Mouse (Mus musculus): ENCODE data around the gene Dpf2. TPM values are rescaled to one million over a fixed set of nuclear protein-coding genes. Genes with fewer than 3 reads are reported as not detected.

Gene Dpf2
- polyA plus RNA-seq (2012; ENCODE audit: insufficient read depth, insufficient read length, missing spikeins), result 22.6 and 36.6 TPM in 2 replicates

DNA sequence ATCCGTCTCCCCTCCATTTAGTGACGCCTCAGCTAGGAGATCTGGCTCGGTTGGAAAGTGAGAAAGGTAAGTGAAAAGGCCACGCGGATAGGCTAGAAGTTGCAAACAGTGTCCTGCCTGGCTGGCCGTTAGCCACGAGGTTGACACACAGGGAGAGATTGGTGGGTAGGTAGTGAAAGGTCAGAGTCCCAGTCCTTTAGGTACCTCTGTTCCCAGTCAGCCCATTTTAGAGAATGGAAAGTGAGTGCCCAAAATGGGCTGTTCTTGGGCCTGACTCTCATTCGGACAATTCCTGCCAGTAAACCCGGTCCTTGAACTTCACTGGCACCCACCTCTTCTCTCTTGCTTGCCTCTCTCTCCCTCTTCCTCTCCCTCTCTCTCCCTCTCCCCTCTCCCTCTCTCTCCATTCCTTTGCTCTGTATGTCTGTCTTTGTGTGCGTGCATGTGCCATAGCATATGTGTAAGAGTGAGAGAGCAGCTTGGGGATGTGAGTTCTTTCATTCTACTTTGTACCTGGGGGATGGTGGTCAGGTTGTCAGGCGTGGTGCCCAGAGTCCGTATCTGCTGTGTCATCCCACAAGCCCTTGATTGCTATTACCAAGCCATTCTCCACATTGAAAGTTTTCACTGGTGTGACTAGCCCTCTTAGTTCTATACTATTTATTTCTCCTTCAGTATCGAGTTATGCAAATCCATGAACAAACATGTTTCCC is at the start of gene Dpf2:
Gene Dpf2 (minus strand): TSS at position 4 of the 713 bp plus-strand sequence.
- H3K4me3 ChIP-seq (ENCODE audit: insufficient read depth, low read depth, low read length), result peak within 1 kb of the TSS; percentile 79
- peak within 1 kb of the TSS; percentile 85 for H3K27ac ChIP-seq (replicated peaks; ENCODE audit: low read depth, low read length)
- H3K4me1 ChIP-seq (ENCODE audit: control insufficient read depth, insufficient read depth, insufficient read length, low read length), result peaks cover 8% of the 10 kb centered on the region; the same call in 1 of the 2 replicates

DNA sequence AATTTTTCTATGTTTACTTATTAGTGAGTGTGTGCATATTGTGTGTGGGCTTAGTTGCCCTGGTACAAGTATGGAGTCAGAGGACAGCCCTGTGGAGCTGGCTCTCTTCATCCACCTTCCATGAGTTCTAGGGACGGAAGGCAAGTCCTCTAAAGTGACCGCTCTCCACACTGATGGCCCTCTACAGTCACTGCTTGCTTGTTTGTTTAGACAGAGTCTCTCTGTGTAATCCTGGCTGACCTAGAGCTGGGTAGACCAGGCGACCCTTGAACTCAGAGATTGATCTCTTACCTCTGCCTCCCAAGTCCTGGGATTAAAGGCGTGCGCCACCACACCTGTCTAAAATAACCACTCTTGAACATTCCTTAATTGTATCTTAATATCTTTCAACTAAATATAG is 44.6 kb upstream of the Dpf2 start:
- H3K27ac ChIP-seq (replicated peaks; ENCODE audit: low read depth, low read length), result no peak overlapping the region
- H3K4me1 ChIP-seq (ENCODE audit: control insufficient read depth, insufficient read depth, insufficient read length, low read length), result peaks cover 31% of the 10 kb centered on the region
- no peak overlapping the region for H3K4me3 ChIP-seq (ENCODE audit: insufficient read depth, low read depth, low read length)

DNA sequence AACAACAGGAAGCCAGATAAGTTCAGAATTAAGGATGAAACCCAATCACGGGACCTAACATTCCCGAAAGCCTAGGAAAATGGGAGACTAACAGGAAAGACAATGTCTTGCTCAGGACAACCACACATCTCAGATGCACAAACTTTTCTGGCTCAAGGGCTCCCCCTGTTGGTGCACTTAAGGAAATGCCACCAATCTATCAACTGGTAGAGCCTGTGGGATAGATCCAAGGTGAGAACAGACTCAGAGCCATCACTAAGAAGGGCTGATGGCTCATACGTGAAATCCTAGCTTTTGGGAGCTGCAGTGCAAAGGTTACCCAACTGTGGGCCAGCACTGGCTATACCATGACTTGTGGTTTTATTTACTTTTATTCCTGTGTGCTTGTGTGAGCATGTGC is 43.9 kb upstream of the Dpf2 start:
- H3K4me1 ChIP-seq (ENCODE audit: control insufficient read depth, insufficient read depth, insufficient read length, low read length), result peaks cover 31% of the 10 kb centered on the region
- H3K4me3 ChIP-seq (ENCODE audit: insufficient read depth, low read depth, low read length), result 0 out of 2 replicates have a peak overlapping the region, but pooled peaks have one; percentile 50
- peak overlapping the region; percentile 97 for H3K27ac ChIP-seq (replicated peaks; ENCODE audit: low read depth, low read length)

DNA sequence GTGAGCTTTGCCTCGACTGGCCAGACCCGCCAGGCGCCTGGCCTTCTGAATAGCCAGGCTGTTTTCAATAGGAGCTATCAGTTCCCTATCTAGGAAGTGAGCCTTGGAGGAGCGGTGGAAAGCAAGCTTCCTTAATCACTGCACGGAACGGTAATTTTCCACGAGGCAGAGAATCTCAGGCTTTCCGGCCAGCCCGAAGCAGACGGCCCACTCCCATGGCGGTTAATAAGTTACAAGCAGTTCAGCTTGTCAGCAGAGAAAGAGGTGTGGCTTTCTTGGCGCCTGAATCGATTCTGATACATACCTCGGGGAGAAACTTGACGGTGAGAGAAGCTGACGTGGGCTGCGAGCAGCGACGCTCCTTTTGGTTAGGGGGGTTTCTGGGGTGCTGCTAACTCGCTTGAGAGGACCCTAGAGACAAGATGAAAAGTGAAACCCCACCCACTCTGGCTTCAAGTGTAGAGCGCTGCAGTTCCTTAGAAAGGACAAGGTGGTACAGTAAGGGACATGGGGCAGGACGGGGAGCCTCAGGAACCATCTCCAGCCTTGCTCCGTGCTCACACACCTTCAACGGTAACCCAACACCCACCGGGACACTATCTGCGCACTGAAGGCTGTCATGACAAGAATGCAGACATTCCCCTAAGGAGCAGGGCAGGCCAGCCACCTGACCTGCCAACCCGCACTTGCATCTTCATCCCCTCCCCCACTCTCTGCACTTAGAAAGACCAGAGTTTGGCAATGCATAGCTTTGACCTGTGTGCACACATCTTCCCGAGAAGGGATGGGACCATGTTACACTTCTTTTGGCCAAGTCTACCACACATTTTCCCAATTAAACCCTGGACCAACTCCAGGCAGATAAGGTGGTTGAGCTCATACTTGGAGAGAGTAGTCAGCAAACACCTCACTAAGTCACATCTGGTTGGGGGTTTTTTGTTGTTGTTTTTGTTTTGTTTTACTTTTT is 43.2 kb upstream of the Dpf2 start:
- Histone ChIP-seq H3K4me1 (ENCODE audit: control insufficient read depth, insufficient read depth, insufficient read length, low read length) (peaks cover 31% of the 10 kb centered on the region), H3K4me3 (ENCODE audit: insufficient read depth, low read depth, low read length) (peak overlapping the region; percentile 50), H3K27ac (replicated peaks; ENCODE audit: low read depth, low read length) (peak overlapping the region; percentile 97)

DNA sequence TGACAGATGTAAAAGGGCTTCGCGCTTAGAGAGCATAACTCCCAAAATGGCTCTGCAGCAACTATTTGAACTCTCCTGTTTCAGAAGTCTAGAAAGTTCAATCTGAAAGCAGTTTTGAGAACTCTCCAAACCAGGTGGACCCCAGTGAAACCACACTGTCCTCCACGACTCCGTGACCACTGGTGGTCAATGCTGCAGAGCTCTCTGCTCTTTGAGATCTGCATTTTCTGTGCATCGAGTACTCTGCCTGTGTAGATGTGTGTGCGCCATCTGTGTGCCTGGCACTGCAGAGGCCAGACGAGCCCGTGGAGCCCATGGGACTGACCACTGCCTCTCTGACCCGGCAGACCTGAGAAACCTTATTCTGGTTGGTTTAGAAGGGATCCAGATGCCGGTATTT is 42.1 kb upstream of the Dpf2 start:
- peak overlapping the region; percentile 97 for H3K27ac ChIP-seq (replicated peaks; ENCODE audit: low read depth, low read length)

DNA sequence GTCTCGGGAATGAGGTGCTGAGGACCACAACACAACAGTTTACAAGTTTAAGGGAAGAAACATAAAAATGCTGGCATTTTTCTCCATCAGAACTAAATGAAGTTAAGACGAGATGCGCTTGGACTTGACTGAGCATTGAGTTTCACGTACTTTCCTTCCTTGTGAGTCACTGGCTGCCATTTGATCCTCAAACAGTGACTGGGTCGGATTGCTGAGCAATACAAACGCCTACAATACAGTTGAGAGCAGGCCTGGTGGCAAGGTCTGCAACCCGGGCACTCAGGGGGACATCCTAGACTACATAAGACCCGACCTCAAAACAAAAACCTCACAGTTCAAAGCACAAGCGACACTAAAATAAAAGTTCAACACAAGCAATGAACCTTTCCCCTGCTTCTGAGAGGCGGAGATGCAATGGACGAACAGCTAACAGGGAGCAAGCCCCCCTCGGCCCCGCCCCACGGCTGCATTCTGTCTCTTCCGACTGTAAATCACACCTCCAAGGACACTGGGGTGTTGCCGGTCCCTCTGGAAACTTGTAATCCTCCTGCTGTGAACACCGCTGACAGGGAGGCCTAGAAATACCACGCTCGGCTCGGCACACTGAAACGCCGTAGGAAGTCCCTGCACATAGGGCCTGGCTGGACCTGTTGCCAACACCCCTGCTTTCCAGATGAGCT is 41.4 kb upstream of the Dpf2 start:
- H3K27ac ChIP-seq (replicated peaks; ENCODE audit: low read depth, low read length), result peak overlapping the region; percentile 97

More for the DNA sequence above, 42.1 kb upstream of the Dpf2 start:
- H3K4me1 ChIP-seq (ENCODE audit: control insufficient read depth, insufficient read depth, insufficient read length, low read length), result peaks cover 34% of the 10 kb centered on the region
- peak overlapping the region; percentile 2; the same call in 1 of the 2 replicates for H3K4me3 ChIP-seq (ENCODE audit: insufficient read depth, low read depth, low read length)

DNA sequence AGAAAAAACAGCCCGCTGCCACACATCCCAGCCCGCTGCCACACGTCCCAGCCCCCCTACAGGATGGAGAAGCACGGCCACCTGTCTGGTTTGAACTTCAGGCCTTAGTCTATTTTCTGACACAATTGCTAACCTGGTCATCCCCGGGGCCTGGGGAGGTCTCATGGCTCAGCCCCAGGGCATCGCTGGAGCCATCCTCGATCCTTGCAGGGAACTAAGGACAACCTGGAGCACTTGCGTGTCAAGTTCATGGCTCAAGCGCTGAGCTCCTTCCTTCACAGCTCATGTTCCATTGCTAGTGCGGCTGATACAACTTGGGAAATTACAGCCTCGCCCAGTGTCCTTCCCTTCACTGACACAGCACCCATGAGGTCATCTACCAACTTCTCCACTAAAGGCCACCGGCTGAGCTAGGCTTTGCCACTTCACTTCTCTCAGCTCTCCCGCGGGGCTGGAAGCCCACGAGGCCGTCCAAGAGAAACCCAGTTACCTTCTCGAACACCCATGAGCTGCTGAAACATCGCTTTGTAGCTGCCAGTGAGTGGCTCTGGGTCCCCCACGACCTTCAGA is 40.5 kb upstream of the Dpf2 start:
- H3K4me3 ChIP-seq (ENCODE audit: insufficient read depth, low read depth, low read length), result no peak overlapping the region; the same call in 1 of the 2 replicates
- peaks cover 36% of the 10 kb centered on the region for H3K4me1 ChIP-seq (ENCODE audit: control insufficient read depth, insufficient read depth, insufficient read length, low read length)
- peak overlapping the region; percentile 97 for H3K27ac ChIP-seq (replicated peaks; ENCODE audit: low read depth, low read length)

More for the DNA sequence above, 41.4 kb upstream of the Dpf2 start:
- Histone ChIP-seq H3K4me1 (ENCODE audit: control insufficient read depth, insufficient read depth, insufficient read length, low read length) (peaks cover 36% of the 10 kb centered on the region), H3K4me3 (ENCODE audit: insufficient read depth, low read depth, low read length) (0 out of 2 replicates have a peak overlapping the region, but pooled peaks have one; percentile 4)

DNA sequence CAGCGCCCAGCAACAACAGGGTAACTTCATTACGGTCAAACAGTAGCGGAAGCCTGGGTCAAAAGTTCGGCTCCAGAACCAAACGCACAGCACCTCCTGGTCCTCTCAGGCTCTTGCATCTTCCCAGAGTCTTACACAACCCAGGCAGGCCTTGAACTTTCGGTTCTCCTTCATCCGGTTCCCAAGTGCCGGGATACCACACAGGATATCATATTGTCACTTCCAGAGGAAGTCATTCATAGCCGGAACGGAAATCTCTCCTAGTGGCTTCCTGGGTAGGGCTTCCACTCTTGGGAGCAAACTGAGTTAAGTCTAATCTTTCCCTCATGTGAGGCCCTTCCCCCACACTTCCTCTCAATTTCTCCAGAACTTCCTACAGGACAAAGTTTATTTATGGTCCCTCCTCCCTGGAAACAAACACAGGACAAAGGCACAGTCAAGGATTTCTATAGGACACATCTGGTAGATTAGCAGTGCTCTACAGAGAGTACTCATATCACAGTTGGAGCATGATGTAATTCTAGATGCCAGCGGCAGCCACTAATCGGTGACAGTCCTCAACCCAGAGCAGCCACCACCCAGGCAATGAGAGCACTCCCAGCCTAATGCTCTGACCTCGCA is 39.4 kb upstream of the Dpf2 start:
- H3K27ac ChIP-seq (replicated peaks; ENCODE audit: low read depth, low read length), result peak overlapping the region; percentile 97
- H3K4me1 ChIP-seq (ENCODE audit: control insufficient read depth, insufficient read depth, insufficient read length, low read length), result peaks cover 39% of the 10 kb centered on the region
- H3K4me3 ChIP-seq (ENCODE audit: insufficient read depth, low read depth, low read length), result peak overlapping the region; percentile 59

DNA sequence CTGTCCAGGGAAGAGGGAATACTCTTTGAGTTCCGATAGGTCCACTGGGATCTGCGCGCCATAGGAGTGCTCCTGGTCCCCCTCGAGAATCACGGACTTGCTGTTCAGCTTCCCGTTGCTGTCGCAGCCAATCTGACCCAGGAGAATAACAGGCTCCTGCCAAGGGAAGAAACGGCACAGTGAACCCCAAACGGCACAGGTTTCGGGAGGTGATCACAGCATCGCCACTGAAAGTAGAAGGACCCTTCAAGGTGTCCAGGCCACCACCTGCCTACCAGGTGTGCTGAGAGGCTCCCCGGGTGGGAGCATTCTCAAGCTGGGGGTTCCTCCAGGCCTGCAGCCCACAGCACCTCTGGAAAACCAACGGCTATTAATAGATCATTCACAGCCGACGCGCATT is 38.8 kb upstream of the Dpf2 start:
- H3K4me3 ChIP-seq (ENCODE audit: insufficient read depth, low read depth, low read length), result peak overlapping the region; percentile 59
- H3K27ac ChIP-seq (replicated peaks; ENCODE audit: low read depth, low read length), result peak overlapping the region; percentile 95
- H3K4me1 ChIP-seq (ENCODE audit: control insufficient read depth, insufficient read depth, insufficient read length, low read length), result peaks cover 41% of the 10 kb centered on the region

DNA sequence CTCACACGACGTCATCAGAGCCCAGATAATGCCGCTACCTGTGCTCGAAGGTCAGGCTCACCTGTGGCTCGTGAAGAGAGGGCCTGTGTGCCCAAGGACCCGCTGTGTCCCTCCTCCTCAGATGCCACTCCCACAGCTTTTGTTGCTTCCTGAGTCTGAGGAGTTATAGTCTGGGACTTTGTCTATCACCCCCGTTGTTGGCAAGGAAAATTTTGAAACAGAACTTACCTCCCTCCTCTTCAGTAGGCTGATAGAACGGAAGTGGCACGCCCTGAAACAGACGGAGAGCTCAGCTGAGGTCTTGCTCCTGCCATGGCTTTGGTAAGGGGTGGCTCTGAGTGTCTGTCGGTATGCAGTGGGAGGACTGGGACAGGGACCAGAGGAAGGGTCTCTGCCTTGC is 37.4 kb upstream of the Dpf2 start:
- Histone ChIP-seq H3K27ac (replicated peaks; ENCODE audit: low read depth, low read length) (peak overlapping the region; percentile 95), H3K4me3 (ENCODE audit: insufficient read depth, low read depth, low read length) (peak overlapping the region; percentile 59), H3K4me1 (ENCODE audit: control insufficient read depth, insufficient read depth, insufficient read length, low read length) (peaks cover 50% of the 10 kb centered on the region)

DNA sequence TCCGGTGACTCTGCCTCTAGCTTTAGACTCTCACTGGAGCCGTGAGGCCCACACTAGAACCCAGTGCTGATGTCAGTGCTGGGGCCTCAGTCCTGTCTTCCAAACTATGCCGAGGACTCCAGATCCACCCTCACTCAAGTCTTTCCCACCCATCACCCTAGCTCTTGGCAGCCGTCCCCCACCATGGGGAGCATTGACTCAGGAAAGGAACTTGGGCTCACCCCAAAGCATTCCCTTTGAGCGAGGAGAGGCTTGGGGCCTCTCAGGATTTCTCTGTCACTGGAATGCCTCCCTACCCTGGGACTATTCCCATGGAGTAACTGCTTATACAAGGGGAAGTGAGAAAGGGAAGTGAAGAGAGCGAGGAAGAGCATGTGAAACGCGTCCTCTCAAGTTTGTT is 33.1 kb upstream of the Dpf2 start:
- Histone ChIP-seq H3K27ac (replicated peaks; ENCODE audit: low read depth, low read length) (peak overlapping the region; percentile 83), H3K4me1 (ENCODE audit: control insufficient read depth, insufficient read depth, insufficient read length, low read length) (peaks cover 49% of the 10 kb centered on the region), H3K4me3 (ENCODE audit: insufficient read depth, low read depth, low read length) (no peak overlapping the region)

DNA sequence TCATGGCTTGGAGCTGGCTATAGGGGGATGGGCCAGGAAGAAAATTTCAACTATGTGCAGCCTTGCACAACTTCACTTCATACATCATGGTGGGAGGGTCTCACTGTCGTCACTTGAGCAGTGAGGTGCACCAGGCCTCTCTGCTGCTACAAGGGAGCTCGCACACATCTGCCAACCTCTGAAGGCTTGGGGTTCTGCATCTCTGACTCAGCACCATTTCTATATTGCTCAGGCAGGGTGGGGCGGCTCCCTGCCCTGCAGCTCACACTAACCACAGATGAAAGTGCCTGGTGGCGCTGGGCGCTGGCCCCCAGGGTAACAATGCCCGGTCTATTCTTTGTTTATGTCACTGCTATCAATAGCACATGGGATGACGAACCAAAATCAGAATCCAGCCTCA is 32.2 kb upstream of the Dpf2 start:
- Histone ChIP-seq H3K4me3 (ENCODE audit: insufficient read depth, low read depth, low read length) (no peak overlapping the region), H3K4me1 (ENCODE audit: control insufficient read depth, insufficient read depth, insufficient read length, low read length) (peaks cover 53% of the 10 kb centered on the region), H3K27ac (replicated peaks; ENCODE audit: low read depth, low read length) (peak overlapping the region; percentile 83)

DNA sequence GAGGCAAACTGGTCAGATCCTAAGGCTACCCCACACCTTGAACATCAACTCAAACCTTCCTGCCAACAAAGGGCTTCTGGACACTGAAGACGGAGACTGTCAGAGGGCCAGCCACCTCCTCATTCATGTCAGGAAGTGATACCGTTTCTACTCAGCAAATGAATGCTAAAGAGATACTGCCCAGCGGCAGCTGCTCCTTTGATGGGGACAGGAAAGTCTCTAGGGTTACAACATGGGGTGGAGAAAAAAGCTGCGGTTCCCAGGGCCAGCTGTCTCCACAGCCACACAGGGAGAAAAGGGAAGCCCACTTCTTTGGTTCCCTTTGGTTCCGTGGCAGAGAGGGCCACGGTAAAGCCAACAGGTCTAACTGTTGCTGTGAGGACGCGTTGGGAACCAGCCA is 31.3 kb upstream of the Dpf2 start:
- Histone ChIP-seq H3K4me3 (ENCODE audit: insufficient read depth, low read depth, low read length) (no peak overlapping the region), H3K4me1 (ENCODE audit: control insufficient read depth, insufficient read depth, insufficient read length, low read length) (peaks cover 57% of the 10 kb centered on the region), H3K27ac (replicated peaks; ENCODE audit: low read depth, low read length) (peak overlapping the region; percentile 25; the same call in 1 of the 2 replicates)

DNA sequence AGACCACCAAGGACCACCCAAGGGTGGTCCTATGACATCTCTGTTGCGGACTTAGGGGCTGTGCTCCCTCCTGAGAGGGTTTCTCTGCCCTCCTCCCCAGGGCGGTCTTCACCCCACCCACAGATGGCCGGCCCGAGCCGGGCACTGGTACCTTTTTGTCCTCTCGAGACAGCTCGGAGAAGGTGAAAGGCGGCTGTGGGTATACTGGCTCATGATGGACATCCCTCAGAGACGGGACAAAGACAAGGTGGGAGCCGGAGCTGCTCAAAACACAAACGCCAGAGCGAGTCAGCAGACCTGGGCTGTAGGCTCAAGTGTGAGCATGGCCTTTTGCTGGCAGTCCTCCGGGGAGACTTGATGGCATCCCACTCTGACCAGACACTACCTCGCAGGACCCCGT is 30.6 kb upstream of the Dpf2 start:
- no peak overlapping the region for H3K27ac ChIP-seq (replicated peaks; ENCODE audit: low read depth, low read length)
- peaks cover 57% of the 10 kb centered on the region for H3K4me1 ChIP-seq (ENCODE audit: control insufficient read depth, insufficient read depth, insufficient read length, low read length)
- H3K4me3 ChIP-seq (ENCODE audit: insufficient read depth, low read depth, low read length), result no peak overlapping the region

Data from brown adipose tissue, adult 24 weeks (tissue).